Mouse (Mus musculus) hindbrain, postnatal 0 days (tissue): ENCODE results near the gene Retreg1. TPM values are rescaled to one million over a fixed set of nuclear protein-coding genes. Genes with fewer than 3 reads are reported as not detected.
"Not testable (repeated sequence)": the region's sequence is repeated elsewhere in the genome, so short reads cannot be mapped to it uniquely, and the experiment has no call there.

Experiments used
- ATAC-seq: fragments of 200-750 bp; cut with Nextera tagmentation; 2 replicates; pipeline ENCODE4 v1.8.0; 2017; ENCODE audit warnings: mild to moderate bottlenecking, moderate TSS enrichment, moderate library complexity
- DNase-seq: peaks from one replicate; pipeline ENCODE4 v3.0.0-alpha.2; 2015; ENCODE audit warnings: low spot score
- H3K27ac ChIP-seq: fragments of 300-500 bp; sonication (generic); 2 replicates; pipeline ENCODE4 v1.5.1; 2014; ENCODE audit warnings: mild to moderate bottlenecking
- H3K27me3 ChIP-seq: fragments of 300-500 bp; sonication (generic); 2 replicates; pipeline ENCODE4 v1.6.1; 2014; ENCODE audit warnings: low read length, mixed read lengths; ENCODE audit not compliant: insufficient read depth
- H3K36me3 ChIP-seq: fragments of 300-500 bp; sonication (generic); 2 replicates; pipeline ENCODE4 v1.6.1; 2014; ENCODE audit warnings: low read length, mixed read lengths; ENCODE audit not compliant: insufficient read depth
- H3K4me1 ChIP-seq: fragments of 300-500 bp; sonication (generic); 2 replicates; pipeline ENCODE4 v1.6.1; 2014; ENCODE audit warnings: antibody characterized with exemption, low read length, mixed read lengths; ENCODE audit not compliant: insufficient read depth
- H3K4me2 ChIP-seq: fragments of 300-500 bp; sonication (generic); 2 replicates; pipeline ENCODE4 v1.6.1; 2014; ENCODE audit warnings: low read depth, mild to moderate bottlenecking, low read length, moderate library complexity, mixed read lengths
- H3K4me3 ChIP-seq: fragments of 300-500 bp; sonication (generic); 2 replicates; pipeline ENCODE4 v1.5.1; 2014; ENCODE audit warnings: low read length
- H3K9ac ChIP-seq: fragments of 300-500 bp; sonication (generic); replicated peaks from 2 replicates; pipeline ENCODE4 v1.6.1; 2014; ENCODE audit warnings: mild to moderate bottlenecking, low read length, moderate library complexity, mixed read lengths
- H3K9me3 ChIP-seq: fragments of 300-500 bp; sonication (generic); 2 replicates; pipeline ENCODE4 v1.6.1; 2016; ENCODE audit warnings: low read length, mixed read lengths
- CTCF ChIP-seq: IDR thresholded peaks from 2 replicates; pipeline ENCODE4 v1.5.1; 2016; ENCODE audit warnings: antibody characterized with exemption, control low read depth, low read depth
- WGBS: fragments of 180-500 bp; shearing (Covaris S2); extraction: QIAGEN DNeasy Blood & Tissue Kit; methylation state at CpG from one replicate; pipeline ENCODE4 v1.1.7; 2014; 5-methylcytosine and 5-hydroxymethylcytosine counted together
- polyA plus RNA-seq: library from polyadenylated mRNA; unstranded; fragments of >200 nt; fragmentation: Nextera tagmentation; extraction: Ambion mirVana; gene quantifications from 2 replicates; pipeline ENCODE4 v1.2.1, GENCODE M21; 2015
- total RNA-seq: library from RNA; depleted of rRNA; stranded (reverse); fragments of >200 nt; gene quantifications from 2 replicates; pipeline ENCODE4 v1.2.3, GENCODE M21; 2014

Gene Retreg1
- total and polyA plus RNA-seq, 2 experiments from 2014 or later: 21.0 to 31.7 TPM

- Histone ChIP-seq H3K9me3 (no peaks in the 10 kb centered on the region), H3K9ac (no peak overlapping the region), H3K36me3 (no peaks in the 10 kb centered on the region; the same call in 1 of the 2 replicates), H3K27me3 (no peaks in the 10 kb centered on the region), H3K4me1 (no peaks in the 10 kb centered on the region), H3K27ac (no peak overlapping the region), H3K4me3 (no peak overlapping the region), H3K4me2 (no peak overlapping the region)
- ATAC-seq (no peak), DNase-seq (no peak)
- no peak for TF ChIP-seq CTCF
- 88% methylated on average over 4 of the region's 4 CpGs for WGBS
Measured at GRCm38 (mm10) chr15:25974352-25974751, 131.4 kb downstream of the Retreg1 start.

GRCm38 (mm10) chr15:25975810-25976209, 132.8 kb downstream of the Retreg1 start:
- DNase-seq (no peak), ATAC-seq (0 out of 2 replicates have a peak, but pooled peaks have one; percentile 21)
- 94% methylated on average over 6 of the region's 6 CpGs for WGBS
- no peak overlapping the region for H3K27ac ChIP-seq
- no peak for TF ChIP-seq CTCF
- no peaks in the 10 kb centered on the region for H3K9me3 ChIP-seq
- no peaks in the 10 kb centered on the region; the same call in 1 of the 2 replicates for H3K36me3 ChIP-seq
- no peak overlapping the region for H3K4me3 ChIP-seq
- no peaks in the 10 kb centered on the region for H3K4me1 ChIP-seq
- no peaks in the 10 kb centered on the region for H3K27me3 ChIP-seq
- H3K4me2 ChIP-seq: no peak overlapping the region
- no peak overlapping the region for H3K9ac ChIP-seq

GRCm38 (mm10) chr15:25983614-25984013, 140.6 kb downstream of the Retreg1 start:
- not testable (repeated sequence) for H3K36me3 ChIP-seq, H3K27me3 ChIP-seq, H3K9me3 ChIP-seq, H3K4me1 ChIP-seq, DNase-seq
- Histone ChIP-seq H3K4me2 (peak overlapping the region; percentile 96), H3K4me3 (peak overlapping the region; percentile 98), H3K27ac (peak overlapping the region; percentile 91), H3K9ac (peak overlapping the region; percentile 84)
- peak; percentile 33 for ATAC-seq
- WGBS: 18% methylated on average over 6 of the region's 6 CpGs

- H3K27me3 ChIP-seq: no peaks in the 10 kb centered on the region
- WGBS: under 1% methylated on average over 57 of the region's 57 CpGs
- H3K4me1 ChIP-seq: peaks cover 10% of the 10 kb centered on the region
- H3K27ac ChIP-seq: peak within 1 kb of the TSS; percentile 91
- TF ChIP-seq CTCF: no peak
- H3K9me3 ChIP-seq: no peaks in the 10 kb centered on the region
- DNase-seq: peak; percentile 100
- H3K4me3 ChIP-seq: peak within 1 kb of the TSS; percentile 98
- H3K9ac ChIP-seq: peak within 1 kb of the TSS; percentile 84
- H3K4me2 ChIP-seq: peak within 1 kb of the TSS; percentile 96
- H3K36me3 ChIP-seq: no peaks in the 10 kb centered on the region
- ATAC-seq: peak; percentile 98
Measured at GRCm38 (mm10) chr15:25984067-25984733, 141.2 kb downstream of the Retreg1 start, which contains the start of gene Zfp622. Gene Zfp622 (plus strand): TSS chr15:25984366.

- Histone ChIP-seq H3K4me3 (peak overlapping the region; percentile 98), H3K9ac (peak overlapping the region; percentile 84), H3K36me3 (no peaks in the 10 kb centered on the region), H3K27ac (peak overlapping the region; percentile 91), H3K4me2 (peak overlapping the region; percentile 96), H3K27me3 (no peaks in the 10 kb centered on the region), H3K4me1 (peaks cover 10% of the 10 kb centered on the region), H3K9me3 (no peaks in the 10 kb centered on the region)
- no peak for TF ChIP-seq CTCF
- under 1% methylated on average over 69 of the region's 71 CpGs for WGBS
- DNase-seq (peak; percentile 40), ATAC-seq (no peak)
Measured at GRCm38 (mm10) chr15:25984734-25985492, 141.9 kb downstream of the Retreg1 start.

GRCm38 (mm10) chr15:25992992-25993727, 150.2 kb downstream of the Retreg1 start:
- peak; percentile 75 for TF ChIP-seq CTCF
- Histone ChIP-seq H3K9me3 (no peaks in the 10 kb centered on the region), H3K27ac (no peak overlapping the region), H3K4me1 (no peaks in the 10 kb centered on the region), H3K27me3 (no peaks in the 10 kb centered on the region), H3K4me2 (no peak overlapping the region), H3K4me3 (no peak overlapping the region), H3K36me3 (peaks cover 4% of the 10 kb centered on the region), H3K9ac (no peak overlapping the region)
- ATAC-seq (peak; percentile 60; the same call in 1 of the 2 replicates), DNase-seq (peak; percentile 87)
- WGBS: 58% methylated on average over 8 of the region's 8 CpGs
